In the genomic region with DNA sequence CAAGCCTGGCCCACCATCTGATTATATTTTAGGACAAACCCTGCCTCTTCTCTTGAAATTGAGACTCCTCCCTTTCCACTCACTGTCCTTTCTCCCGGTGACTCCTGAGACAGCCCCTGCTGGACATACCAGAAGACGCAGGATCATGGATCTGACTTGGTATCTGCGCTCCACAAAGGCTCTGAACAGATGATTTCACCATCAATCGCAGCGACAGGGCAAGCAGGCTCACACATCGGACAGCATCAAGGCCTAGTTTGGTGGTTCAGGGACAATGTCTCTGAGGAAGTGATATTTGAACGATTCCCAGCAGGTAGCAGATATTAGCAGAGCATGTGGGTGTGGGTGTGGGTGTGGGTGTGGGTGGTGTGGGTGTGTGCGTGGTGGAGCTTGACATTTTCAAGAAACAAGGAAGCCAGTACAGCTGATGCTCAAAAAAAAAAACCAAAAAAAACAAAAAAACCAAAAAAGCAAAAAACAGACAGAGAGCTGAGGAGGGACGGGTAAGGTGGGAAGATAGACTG, we compare ENCODE assay signal across 20 mouse cellular contexts. TPM values are rescaled to one million over a fixed set of nuclear protein-coding genes. Genes with fewer than 3 reads are reported as not detected.
DNase-seq lines count a peak whose midpoint lies in the region; ATAC-seq and TF ChIP-seq lines count a peak whose summit lies in the region.
"Had no signal": no experiment of that assay in that cellular context is flagged by ENCODE, and none has a peak within 500 bp of the region (broad histone marks: within the 10 kb centered on the region; RNA-seq: fewer than 3 reads in every experiment).

No protein-coding gene starts in this region.

- H3K27me3 ChIP-seq in forebrain, embryonic 11.5 days (ENCODE audit: control insufficient read depth, insufficient read depth, low read length): no peaks in the 10 kb centered on the region
- no peaks in the 10 kb centered on the region for H3K27me3 ChIP-seq in forebrain, postnatal 0 days (ENCODE audit: insufficient read depth, low read length)
- H3K27me3 ChIP-seq in lung, postnatal 0 days (replicated peaks; ENCODE audit: insufficient read depth, low read length): no peaks in the 10 kb centered on the region
- no peaks in the 10 kb centered on the region for H3K27me3 ChIP-seq in E14TG2a.4 (ENCODE audit: insufficient read depth, low read length)
- H3K27me3 ChIP-seq: forebrain, embryonic 13.5 days; limb, embryonic 13.5 days; liver, embryonic 13.5 days had no signal

- no peaks in the 10 kb centered on the region for H3K9me3 ChIP-seq in forebrain, embryonic 11.5 days (ENCODE audit: control insufficient read depth, low read length)
- H3K9me3 ChIP-seq in forebrain, postnatal 0 days (ENCODE audit: low read length): no peaks in the 10 kb centered on the region
- H3K9me3 ChIP-seq in lung, postnatal 0 days (ENCODE audit: low read length): no peaks in the 10 kb centered on the region
- H3K9me3 ChIP-seq in E14TG2a.4 (ENCODE audit: low read length): no peaks in the 10 kb centered on the region
- H3K9me3 ChIP-seq: forebrain, embryonic 13.5 days; limb, embryonic 13.5 days; liver, embryonic 13.5 days had no signal

- H3K4me1 ChIP-seq in forebrain, embryonic 11.5 days (replicated peaks; ENCODE audit: control insufficient read depth, insufficient read depth, low read length): no peaks in the 10 kb centered on the region
- no peaks in the 10 kb centered on the region for H3K4me1 ChIP-seq in forebrain, postnatal 0 days (ENCODE audit: insufficient read depth)
- no peaks in the 10 kb centered on the region for H3K4me1 ChIP-seq in lung, postnatal 0 days (ENCODE audit: insufficient read depth, low read depth, low read length)
- H3K4me1 ChIP-seq in E14TG2a.4 (replicated peaks; ENCODE audit: low read depth, low read length): no peaks in the 10 kb centered on the region
- H3K4me1 ChIP-seq: forebrain, embryonic 13.5 days; limb, embryonic 13.5 days; liver, embryonic 13.5 days had no signal

- WGBS in forebrain, embryonic 11.5 days: 86% methylated on average over 9 of the region's 9 CpGs
- 82% methylated on average over 9 of the region's 9 CpGs for WGBS in forebrain, postnatal 0 days
- 62% methylated on average over 9 of the region's 9 CpGs for WGBS in lung, postnatal 0 days

- no peak for TF ChIP-seq EP300 in lung, postnatal 0 days (IDR thresholded peaks at IDR 0.05)

- TF ChIP-seq CTCF in forebrain, postnatal 0 days (IDR thresholded peaks at IDR 0.05; ENCODE audit: low read depth): no peak
- peak; percentile 23; the same call in 1 of the 2 replicates for TF ChIP-seq CTCF in lung, postnatal 0 days (IDR thresholded peaks at IDR 0.05)
- TF ChIP-seq CTCF in E14TG2a.4 (conservative IDR thresholded peaks at IDR 0.05; ENCODE audit: low read length): 0 out of 2 replicates have a peak, but pooled peaks have one; percentile 2

- DNase-seq in forebrain, embryonic 11.5 days (ENCODE audit: low spot score): peak; percentile 37
- DNase-seq in forebrain, postnatal 0 days: no peak
- DNase-seq in lung, postnatal 0 days (ENCODE audit: low spot score): no peak
- no peak for DNase-seq in lung, adult 18-20 months
- DNase-seq in cerebellum, postnatal 4 days (ENCODE audit: low spot score in 2 of 2): no peak
- DNase-seq: adrenal gland, postnatal 25 days; cerebellum, adult 11-12 months; cerebellum, postnatal 25 days; gastrocnemius, postnatal 14 days; kidney, adult 9 months; liver, embryonic 13.5 days; retina, postnatal 1 day; thymus, postnatal 25 days had no signal

- H3K9ac ChIP-seq in forebrain, embryonic 11.5 days (ENCODE audit: low read length): no peak overlapping the region
- no peak overlapping the region for H3K9ac ChIP-seq in forebrain, postnatal 0 days
- no peak overlapping the region for H3K9ac ChIP-seq in lung, postnatal 0 days (replicated peaks; ENCODE audit: low read depth)
- H3K9ac ChIP-seq: forebrain, embryonic 13.5 days; limb, embryonic 13.5 days; liver, embryonic 13.5 days had no signal

- H3K36me3 ChIP-seq in forebrain, embryonic 11.5 days (ENCODE audit: control insufficient read depth, insufficient read depth, low read length): no peaks in the 10 kb centered on the region
- H3K36me3 ChIP-seq in forebrain, postnatal 0 days (ENCODE audit: insufficient read depth): no peaks in the 10 kb centered on the region
- no peaks in the 10 kb centered on the region for H3K36me3 ChIP-seq in lung, postnatal 0 days (ENCODE audit: insufficient read depth, low read length)
- no peaks in the 10 kb centered on the region for H3K36me3 ChIP-seq in E14TG2a.4 (ENCODE audit: insufficient read depth, low read length)
- H3K36me3 ChIP-seq: limb, embryonic 13.5 days; liver, embryonic 13.5 days had no signal

- no peak overlapping the region for H3K4me2 ChIP-seq in forebrain, embryonic 11.5 days (ENCODE audit: low read depth, low read length, severe bottlenecking)
- no peak overlapping the region for H3K4me2 ChIP-seq in forebrain, postnatal 0 days (ENCODE audit: low read depth)
- H3K4me2 ChIP-seq in lung, postnatal 0 days (replicated peaks; ENCODE audit: low read depth, low read length): no peak overlapping the region
- H3K4me2 ChIP-seq: forebrain, embryonic 13.5 days; limb, embryonic 13.5 days; liver, embryonic 13.5 days had no signal

- H3K27ac ChIP-seq in forebrain, embryonic 11.5 days (ENCODE audit: low read depth, low read length): no peak overlapping the region
- no peak overlapping the region for H3K27ac ChIP-seq in forebrain, postnatal 0 days (ENCODE audit: low read depth, low read length)
- no peak overlapping the region for H3K27ac ChIP-seq in lung, postnatal 0 days (ENCODE audit: low read length)
- H3K27ac ChIP-seq: forebrain, embryonic 13.5 days; limb, embryonic 13.5 days; liver, embryonic 13.5 days had no signal

- ATAC-seq in forebrain, embryonic 11.5 days (replicated peaks; ENCODE audit: low FRiP score): no peak
- ATAC-seq in forebrain, postnatal 0 days: no peak
- ATAC-seq in lung, postnatal 0 days: no peak
- ATAC-seq in monocyte, adult 5-6 weeks (replicated peaks; ENCODE audit: insufficient number of reproducible peaks, low FRiP score, low TSS enrichment, poor library complexity, severe bottlenecking): peak; percentile 53
- ATAC-seq: activated CD4-positive, CD25-positive, alpha-beta regulatory T cell, adult 4 months; forebrain, embryonic 13.5 days; inflammation-experienced regulatory T-cells, adult 6 months had no signal

- no peak overlapping the region for H3K4me3 ChIP-seq in forebrain, embryonic 11.5 days (ENCODE audit: low read depth, low read length)
- no peak overlapping the region for H3K4me3 ChIP-seq in forebrain, postnatal 0 days (ENCODE audit: low read depth, low read length)
- no peak overlapping the region for H3K4me3 ChIP-seq in lung, postnatal 0 days (ENCODE audit: low read depth, low read length)
- H3K4me3 ChIP-seq in E14TG2a.4 (replicated peaks; ENCODE audit: low read length): no peak overlapping the region
- H3K4me3 ChIP-seq: forebrain, embryonic 13.5 days; limb, embryonic 13.5 days; liver, embryonic 13.5 days; megakaryocyte, embryonic 14.5 days had no signal

RNA-seq across cellular contexts. Expression of a gene that starts 51.7 kb away (rescaled TPM):
- polyA plus RNA-seq in forebrain, embryonic 11.5 days (2014; fragmentation: Nextera tagmentation; extraction: Ambion mirVana): 78.4 and 79.5 TPM in 2 replicates
- total RNA-seq in forebrain, postnatal 0 days (2014; rRNA removed): 70.3 and 75.9 TPM in 2 replicates
- 88.4 and 97.6 TPM in 2 replicates for polyA plus RNA-seq in forebrain, postnatal 0 days (2015; fragmentation: Nextera tagmentation; extraction: Ambion mirVana)
- polyA plus RNA-seq in lung, postnatal 0 days (2015; fragmentation: Nextera tagmentation; extraction: Ambion mirVana): 45.5 and 54.3 TPM in 2 replicates
- 37.0 to 88.3 TPM (median 55.0 TPM) in 3 replicates for total RNA-seq in monocyte, adult 5-6 weeks (2017)
